Mouse (Mus musculus): ENCODE measurements around the gene Nmnat3.

DNA sequence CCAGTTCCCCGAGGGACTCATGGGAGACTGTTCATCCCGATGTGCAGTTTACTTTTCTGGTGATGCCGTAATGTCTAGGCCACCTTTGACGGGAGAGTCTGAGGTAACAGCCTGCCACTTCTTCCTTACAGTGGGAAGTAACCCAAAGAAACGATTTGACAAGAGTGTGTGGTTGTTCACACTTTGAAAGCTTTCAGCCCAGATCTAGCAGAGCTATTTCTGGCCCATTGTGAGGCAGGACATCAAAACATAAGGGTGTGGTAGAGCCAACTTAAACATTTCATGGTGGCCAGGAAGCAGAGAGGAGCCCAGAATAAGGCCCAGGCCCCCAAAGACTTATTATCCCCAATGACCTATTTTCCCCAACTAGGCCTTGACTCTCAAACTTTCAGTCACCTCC, 114.4 kb downstream of the Nmnat3 start:
- TF ChIP-seq CTCF (IDR thresholded peaks at IDR 0.05) (no peak), EP300 (IDR thresholded peaks at IDR 0.05; ENCODE audit: insufficient read depth, low read depth, low read length) (no peak)
